Mouse (Mus musculus) left cerebral cortex, adult 11 months (tissue): ENCODE results near the gene Ush1g.

Experiments
- DNase-seq: peaks from one replicate; pipeline ENCODE4 v3.0.0; 2022; ENCODE audit warnings: low spot score

Gene Ush1g

DNA sequence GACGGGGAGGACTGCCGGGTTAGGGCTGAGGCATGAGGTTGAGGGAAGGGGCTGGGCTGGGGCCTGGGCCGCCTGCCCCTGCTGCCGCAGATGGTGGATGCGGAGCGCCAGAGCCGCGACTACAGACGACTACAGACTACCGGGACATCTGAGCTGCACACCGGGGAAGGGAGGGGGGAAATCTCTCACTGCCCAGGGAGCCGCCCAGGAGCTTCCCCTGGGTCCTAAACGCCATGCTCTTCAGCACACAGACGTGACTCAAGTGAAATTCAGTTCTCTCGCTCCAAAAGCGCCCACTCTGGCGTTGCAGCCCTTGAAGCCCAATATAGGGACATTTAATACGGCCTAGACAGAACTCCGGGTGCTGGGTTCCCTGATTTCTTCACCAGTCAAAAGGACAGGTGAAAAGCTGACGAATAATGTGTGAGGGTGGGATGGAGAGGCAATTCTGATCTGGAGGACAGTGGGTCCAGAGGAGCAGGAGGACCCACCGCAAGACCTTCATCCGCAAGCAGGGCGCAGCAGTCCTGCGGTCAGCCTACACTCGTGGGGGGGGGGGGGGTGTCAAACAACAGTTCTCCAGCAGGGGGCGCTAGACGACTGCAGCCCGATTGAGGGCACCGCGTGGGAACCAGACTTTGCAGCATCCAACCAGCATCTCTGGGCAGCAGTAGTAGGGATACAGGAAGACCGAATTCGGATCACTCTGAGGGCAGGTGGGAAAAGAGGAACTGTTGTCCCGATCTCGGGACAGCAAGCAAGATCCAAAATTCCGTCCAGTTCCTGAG lies at the start of gene Ush1g:
TSS of gene Ush1g (minus strand) at position 136 of the 788 bp plus-strand sequence.
- DNase-seq, result no peak

DNA sequence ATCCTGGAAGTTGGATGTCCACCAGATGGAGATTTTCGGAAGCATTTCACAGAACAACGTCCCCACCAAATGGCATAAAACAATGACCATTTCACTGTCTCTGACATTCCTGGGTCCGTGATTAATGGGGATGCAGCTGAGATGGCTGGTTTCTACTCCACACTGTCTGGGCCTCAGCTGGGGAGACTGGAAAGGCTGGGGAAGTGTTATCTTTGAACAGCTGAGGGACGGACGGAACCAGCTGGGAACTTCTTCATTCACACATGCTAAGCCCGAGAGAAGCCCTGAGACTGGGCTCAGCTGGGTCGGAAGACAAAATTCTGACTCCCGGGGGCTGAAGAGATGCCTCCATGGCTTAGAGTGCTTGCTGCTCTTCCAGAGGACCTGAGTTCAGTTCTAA lies 49.5 kb upstream of the Ush1g start:
- DNase-seq, result no peak

- DNase-seq, result no peak
These were observed 48.5 kb upstream of the Ush1g start for GRCm38 (mm10) chr11:115370368-115370767.

GRCm38 (mm10) chr11:115367395-115367944 lies 45.6 kb upstream of the Ush1g start, which contains the start of gene Hid1:
Gene Hid1, minus strand, starts transcription at chr11:115367756.
- peak; percentile 79 for DNase-seq

DNA sequence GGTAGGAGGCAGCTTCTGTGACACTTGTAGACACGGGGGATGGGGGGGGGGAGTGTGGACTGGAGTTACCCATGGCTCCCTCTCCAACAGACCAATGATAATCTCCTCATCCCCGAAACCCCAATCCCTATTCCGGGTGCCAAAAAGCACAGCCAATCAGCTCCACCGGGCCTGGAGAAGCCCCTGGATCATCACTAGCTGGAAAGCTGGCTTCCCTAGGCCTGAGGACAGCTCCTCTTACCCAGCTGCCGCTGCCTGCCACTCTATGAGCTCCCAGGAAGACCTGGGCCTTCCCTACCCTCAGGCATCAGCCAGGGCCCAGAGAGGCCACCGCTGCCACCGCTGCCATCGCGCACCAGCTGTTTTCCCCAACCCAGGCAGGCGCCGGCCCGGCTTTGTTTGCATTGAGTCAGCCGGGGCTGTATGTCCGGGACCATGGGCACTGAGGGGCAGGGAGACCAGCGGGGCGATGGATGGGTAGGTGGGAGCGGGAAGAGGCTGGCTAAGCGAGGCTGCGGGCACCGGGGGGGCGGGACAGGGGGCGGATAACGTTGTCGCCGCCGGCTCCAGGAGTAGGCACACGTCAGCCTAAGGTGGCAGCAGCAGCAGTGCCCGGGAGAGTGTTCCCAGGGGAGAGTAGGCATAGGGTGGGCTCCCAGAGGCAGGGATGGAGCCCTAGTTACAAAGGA lies 45.0 kb upstream of the Ush1g start:
- peak; percentile 72 for DNase-seq

DNA sequence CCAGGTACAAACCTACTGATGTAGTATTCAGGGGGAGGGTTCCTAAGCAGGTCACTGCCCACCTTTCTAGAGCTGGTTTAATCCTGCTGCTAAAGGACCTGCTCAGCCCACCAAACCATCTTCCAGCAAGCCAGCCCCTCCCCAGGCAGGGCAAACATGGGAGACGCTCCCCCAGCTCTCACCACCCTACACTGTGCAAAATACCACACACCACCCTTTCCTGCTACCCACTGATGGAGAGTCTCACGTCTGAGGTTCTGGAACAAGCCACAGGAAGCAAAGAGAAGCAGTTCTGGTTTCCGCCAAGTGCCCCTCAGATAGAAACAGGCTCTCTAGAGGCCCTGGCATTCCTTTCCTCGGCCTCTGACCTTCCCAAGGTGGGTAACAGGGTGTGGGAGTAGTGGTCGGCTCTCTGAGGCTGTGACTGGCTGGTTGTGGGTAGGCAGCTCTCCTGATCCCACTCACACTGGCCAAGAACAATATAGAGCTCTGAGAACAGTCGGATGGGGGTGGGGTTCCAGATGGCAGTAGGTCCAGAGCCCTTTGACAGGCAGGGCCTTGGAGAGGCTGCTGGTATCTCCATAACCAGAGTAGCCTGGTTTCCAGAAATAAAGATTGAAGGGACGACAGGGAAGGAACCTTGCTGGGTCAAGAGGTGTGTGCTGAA lies 44.3 kb upstream of the Ush1g start:
- no peak for DNase-seq

GRCm38 (mm10) chr11:115364136-115364535 lies 42.3 kb upstream of the Ush1g start:
- no peak for DNase-seq

DNA sequence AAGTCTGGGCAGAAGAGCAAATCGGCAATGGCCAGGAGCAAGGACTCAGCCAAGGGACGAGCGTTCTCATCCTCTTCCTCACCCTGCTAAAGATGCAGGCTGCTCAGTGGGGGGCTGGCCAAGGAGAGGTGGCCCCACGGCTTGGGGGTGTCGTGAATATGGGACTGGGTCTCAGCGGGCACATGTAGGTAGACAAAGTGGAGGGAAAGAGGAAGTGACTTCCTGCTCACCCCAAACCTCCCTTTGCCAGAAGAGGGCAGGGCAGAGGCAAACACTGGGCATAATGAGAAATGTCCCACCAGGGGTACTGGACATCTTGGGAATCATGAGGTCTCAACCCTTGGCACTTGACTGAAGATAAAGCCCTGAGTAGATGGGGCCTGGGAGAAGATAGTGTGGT lies 37.9 kb upstream of the Ush1g start:
- DNase-seq, result no peak

GRCm38 (mm10) chr11:115359293-115359692 lies 37.5 kb upstream of the Ush1g start:
- DNase-seq, result no peak

DNA sequence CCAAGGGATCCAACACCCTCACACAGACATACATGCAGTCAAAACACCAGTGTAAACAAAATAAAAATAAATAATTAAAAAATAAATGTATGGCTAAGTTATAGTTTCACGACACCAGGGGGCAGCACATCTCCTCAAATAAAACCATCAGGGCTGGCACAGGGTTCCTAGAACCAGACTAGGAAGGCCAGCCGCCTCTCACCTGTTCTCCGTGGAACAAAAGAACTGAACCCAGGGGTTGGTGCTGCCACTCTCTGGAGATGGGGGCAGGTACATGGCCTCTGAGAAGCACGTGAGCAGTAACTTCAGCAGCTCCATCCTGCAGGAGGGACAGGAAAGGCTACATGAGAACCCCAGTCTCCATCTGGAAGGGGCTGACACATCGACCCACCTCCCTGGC lies 36.6 kb upstream of the Ush1g start:
- no peak for DNase-seq

DNA sequence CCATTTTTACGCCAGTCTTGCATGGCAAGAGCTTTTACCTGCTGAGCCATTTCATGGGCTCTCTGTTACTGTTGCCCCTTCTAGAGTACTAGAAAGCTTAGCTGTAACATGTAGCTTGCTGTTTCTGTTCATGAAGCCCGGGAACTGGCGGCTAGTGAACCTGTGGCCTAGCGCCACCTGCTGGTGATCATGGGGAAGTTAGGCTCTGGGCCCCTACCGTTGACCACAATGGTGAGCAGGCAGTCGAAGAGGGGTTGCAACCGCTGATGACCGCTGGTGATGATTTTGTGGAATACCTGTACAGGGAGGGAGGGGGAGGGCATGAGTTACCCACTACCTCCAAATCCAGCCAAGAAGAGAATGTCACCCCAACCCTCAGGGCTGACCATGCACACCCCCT lies 32.3 kb upstream of the Ush1g start:
- no peak for DNase-seq

DNA sequence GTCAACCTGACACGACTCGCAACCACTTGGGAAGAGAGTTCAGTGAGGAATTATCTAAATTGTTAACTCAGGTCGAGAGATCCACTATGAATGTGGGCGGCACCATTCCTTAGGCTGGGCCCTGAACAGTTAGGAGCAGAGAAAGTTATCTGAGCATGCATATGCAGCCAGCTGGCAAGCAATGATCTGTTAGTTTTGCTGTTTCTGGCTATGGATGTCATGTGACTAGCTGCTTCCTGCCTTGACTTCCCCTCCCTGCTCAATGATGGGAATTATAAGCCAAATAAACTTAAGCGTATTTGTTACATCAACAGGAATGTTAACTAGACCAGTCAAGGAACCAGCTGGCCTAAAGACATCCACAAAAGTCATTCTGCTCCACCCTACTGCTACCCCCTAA lies 31.5 kb upstream of the Ush1g start:
- no peak for DNase-seq

GRCm38 (mm10) chr11:115349976-115350375 lies 28.1 kb upstream of the Ush1g start:
- no peak for DNase-seq

- DNase-seq, result no peak
These were observed 26.9 kb upstream of the Ush1g start for GRCm38 (mm10) chr11:115348681-115349248.

DNA sequence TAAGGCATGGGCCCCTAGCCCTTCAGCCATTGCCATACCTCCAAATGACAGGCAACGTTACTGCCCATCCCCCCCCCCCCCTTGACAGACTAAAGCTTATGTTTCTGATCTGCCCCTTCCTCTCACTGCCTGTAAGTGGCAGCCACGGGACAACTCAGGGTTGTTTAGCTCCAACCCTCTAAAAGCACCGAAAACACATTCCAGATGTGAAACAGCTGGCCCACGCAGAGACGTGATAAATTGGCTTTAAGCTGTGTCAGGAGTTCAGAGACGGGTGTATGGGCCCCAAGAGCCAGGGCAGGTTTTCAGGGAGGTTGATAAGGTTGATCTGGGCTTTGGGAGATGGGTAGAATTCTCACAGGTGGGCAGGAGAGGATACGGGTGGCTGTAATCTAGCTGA lies 23.7 kb upstream of the Ush1g start:
- no peak for DNase-seq

GRCm38 (mm10) chr11:115344967-115345366 lies 23.1 kb upstream of the Ush1g start:
- no peak for DNase-seq

- DNase-seq, result no peak
These were observed 20.0 kb upstream of the Ush1g start for GRCm38 (mm10) chr11:115341866-115342265.

DNA sequence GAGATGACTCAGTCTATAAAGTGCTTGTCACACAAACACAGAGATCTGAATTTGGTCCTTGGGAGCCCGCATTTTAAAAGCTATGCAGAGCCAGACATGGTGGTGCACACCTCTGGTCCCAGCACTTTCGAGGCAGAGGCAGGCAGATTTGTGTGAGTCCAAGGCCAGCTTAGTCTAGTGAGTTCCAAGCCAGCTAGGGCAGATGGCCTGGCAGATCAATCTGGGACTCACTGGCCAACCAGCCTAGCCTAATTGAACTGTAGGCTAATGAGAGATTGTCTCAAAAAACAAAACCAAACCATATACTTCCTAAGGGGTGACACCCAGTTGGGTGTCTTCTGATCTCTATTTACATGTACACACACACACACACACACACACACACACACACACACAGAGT lies 19.4 kb upstream of the Ush1g start:
- no peak for DNase-seq

GRCm38 (mm10) chr11:115337826-115338225 lies 16.0 kb upstream of the Ush1g start:
- no peak for DNase-seq

GRCm38 (mm10) chr11:115337350-115337749 lies 15.5 kb upstream of the Ush1g start:
- DNase-seq, result no peak

DNA sequence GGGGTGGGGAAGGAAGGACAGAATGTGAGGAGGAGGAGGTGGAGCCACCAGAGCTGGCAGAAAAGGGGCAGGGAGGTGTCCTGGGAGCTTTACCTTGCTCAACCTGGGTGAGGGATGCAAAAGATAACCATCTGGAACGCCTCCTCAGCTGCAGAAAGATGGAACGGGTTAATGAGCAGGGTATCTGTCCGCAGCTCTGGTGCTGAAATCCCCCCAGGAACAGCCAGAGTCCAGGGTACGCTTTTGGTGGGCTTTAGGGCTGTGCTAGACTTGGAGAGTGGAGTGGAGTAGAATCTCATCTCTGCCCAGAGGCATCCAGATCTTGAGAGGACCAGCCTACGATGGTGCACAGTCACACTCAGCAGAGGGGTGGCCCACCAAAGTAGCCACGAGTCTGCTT lies 14.3 kb upstream of the Ush1g start:
- DNase-seq, result no peak

- DNase-seq, result no peak
These were observed 13.4 kb upstream of the Ush1g start for GRCm38 (mm10) chr11:115335223-115335622.
